Mouse (Mus musculus) small intestine, adult 2 months (tissue): ENCODE measurements around the gene Ncf2.

Experiments
- CTCF ChIP-seq: fragments of 200-500 bp; IDR thresholded peaks from 2 replicates; pipeline ENCODE4 v1.5.1; 2012; ENCODE audit warnings: low read depth, mild to moderate bottlenecking, control low read depth, inconsistent platforms, low read length, moderate library complexity, mixed read lengths; ENCODE audit not compliant: insufficient replicate concordance, insufficient read length; ENCODE audit errors: extremely low read depth
- POLR2A ChIP-seq: fragments of 200-500 bp; IDR thresholded peaks from 2 replicates; pipeline ENCODE4 v1.6.1; 2012; ENCODE audit warnings: low read depth, mild to moderate bottlenecking, control low read depth, inconsistent platforms, low read length, moderate library complexity

DNA sequence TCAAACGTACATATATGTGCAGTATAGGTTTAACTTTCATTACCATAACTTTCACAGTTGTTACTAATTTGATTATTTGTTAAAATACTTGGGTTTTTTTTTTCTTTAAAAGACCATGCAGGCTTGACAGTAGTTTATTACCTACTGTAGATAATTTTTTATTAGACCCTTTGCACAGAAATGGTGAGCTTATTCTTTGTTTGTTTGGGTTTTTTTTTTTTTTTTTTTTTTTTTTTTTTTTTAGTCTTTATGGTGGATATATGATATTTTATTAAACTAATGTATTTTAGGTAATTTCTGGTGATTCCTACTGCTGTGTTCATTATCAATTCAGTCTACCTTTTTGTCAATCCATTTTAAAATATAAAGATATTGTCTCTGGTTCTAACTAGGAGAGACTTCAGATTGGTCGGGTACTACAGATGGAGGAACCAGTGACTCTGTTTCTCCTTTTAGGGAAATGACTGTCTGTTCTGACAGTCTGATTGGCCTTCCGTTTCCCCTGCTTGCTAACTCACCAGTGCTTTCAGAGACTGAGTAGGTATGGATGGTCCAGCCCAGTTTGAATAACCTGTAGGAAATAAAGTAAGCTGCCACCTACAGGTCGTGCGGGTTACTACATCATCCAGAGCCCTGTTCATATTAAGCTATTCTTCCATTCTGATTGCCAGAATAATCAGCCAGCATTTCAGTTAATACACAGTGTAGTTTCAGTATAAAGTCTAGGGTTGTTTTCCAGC lies 32.1 kb upstream of the Ncf2 start:
- TF ChIP-seq CTCF = no peak
- TF ChIP-seq POLR2A = no peak
